Mouse (Mus musculus) liver, adult 2 months (tissue): ENCODE measurements at regions not wholly inside any gene's neighbourhood (a gene's known extent, or its start where the extent isn't known, plus 50 kb on each side); places are given as distances from the start of the nearest gene placed in this dataset.

Experiments used
- CTCF ChIP-seq: fragments of 200-500 bp; IDR thresholded peaks from 2 replicates; pipeline ENCODE4 v1.5.1; 2011; ENCODE audit warnings: low read depth, low read length, control low read depth
- POLR2A ChIP-seq: fragments of 200-500 bp; IDR thresholded peaks from 2 replicates; pipeline ENCODE4 v1.6.1; 2011; ENCODE audit warnings: low read length, control low read depth; ENCODE audit not compliant: insufficient read depth; ENCODE audit errors: extremely low read depth

- TF ChIP-seq POLR2A (no peak), CTCF (no peak)
Measured at GRCm38 (mm10) chr7:113046406-113046805, 92.6 kb downstream of the Rassf10 start.
